Mouse (Mus musculus) forebrain, postnatal 0 days (tissue): Measurements from ENCODE around the gene Cblb. TPM values are rescaled to one million over a fixed set of nuclear protein-coding genes. Genes with fewer than 3 reads are reported as not detected.

Source experiments
- ATAC-seq: fragments of 200-750 bp; cut with Nextera tagmentation; 2 replicates; pipeline ENCODE4 v1.8.0; 2017; ENCODE audit warnings: mild to moderate bottlenecking, moderate library complexity
- DNase-seq: peaks from one replicate; pipeline ENCODE4 v3.0.0-alpha.2; 2015
- H3K27ac ChIP-seq: fragments of 300-500 bp; sonication (generic); 2 replicates; pipeline ENCODE4 v1.5.1; 2014; ENCODE audit warnings: low read depth, mild to moderate bottlenecking, antibody characterized with exemption, low read length, moderate library complexity, mixed read lengths
- H3K27me3 ChIP-seq: fragments of 300-500 bp; sonication (generic); 2 replicates; pipeline ENCODE4 v1.6.1; 2014; ENCODE audit warnings: mild to moderate bottlenecking, low read length, mixed read lengths; ENCODE audit not compliant: insufficient read depth
- H3K36me3 ChIP-seq: fragments of 300-500 bp; sonication (generic); 2 replicates; pipeline ENCODE4 v1.6.1; 2014; ENCODE audit warnings: mild to moderate bottlenecking, moderate library complexity; ENCODE audit not compliant: insufficient read depth
- H3K4me1 ChIP-seq: fragments of 300-500 bp; sonication (generic); 2 replicates; pipeline ENCODE4 v1.6.1; 2014; ENCODE audit warnings: antibody characterized with exemption; ENCODE audit not compliant: insufficient read depth
- H3K4me2 ChIP-seq: fragments of 300-500 bp; sonication (generic); 2 replicates; pipeline ENCODE4 v1.6.1; 2014; ENCODE audit warnings: low read depth, mild to moderate bottlenecking, moderate library complexity
- H3K4me3 ChIP-seq: fragments of 300-500 bp; sonication (generic); 2 replicates; pipeline ENCODE4 v1.5.1; 2014; ENCODE audit warnings: low read depth, low read length, mixed read lengths
- H3K9ac ChIP-seq: fragments of 300-500 bp; sonication (generic); 2 replicates; pipeline ENCODE4 v1.6.1; 2014; ENCODE audit warnings: mild to moderate bottlenecking
- H3K9me3 ChIP-seq: fragments of 300-500 bp; sonication (generic); 2 replicates; pipeline ENCODE4 v1.6.1; 2016; ENCODE audit warnings: low read length
- CTCF ChIP-seq: sonication (generic); IDR thresholded peaks from 2 replicates; pipeline ENCODE4 v1.5.1; 2016; ENCODE audit warnings: antibody characterized with exemption, control low read depth, low read depth
- WGBS: fragments of 180-500 bp; shearing (Covaris S2); extraction: QIAGEN DNeasy Blood & Tissue Kit; methylation state at CpG from one replicate; pipeline ENCODE4 v1.1.7; 2014; 5-methylcytosine and 5-hydroxymethylcytosine counted together
- polyA plus RNA-seq: library from polyadenylated mRNA; unstranded; fragments of >200 nt; fragmentation: Nextera tagmentation; extraction: Ambion mirVana; gene quantifications from 2 replicates; pipeline ENCODE4 v1.2.1, GENCODE M21; 2015
- total RNA-seq: library from RNA; depleted of rRNA; stranded (reverse); fragments of >200 nt; gene quantifications from 2 replicates; pipeline ENCODE4 v1.2.3, GENCODE M21; 2014

The Cblb gene
- total and polyA plus RNA-seq, 2 experiments from 2014 or later: 6.5 to 14.5 TPM

GRCm38 (mm10) chr16:52038283-52038682 is 7.3 kb downstream of the Cblb start:
- Histone ChIP-seq H3K27ac (no peak overlapping the region), H3K4me2 (no peak overlapping the region), H3K4me3 (no peak overlapping the region), H3K36me3 (no peaks in the 10 kb centered on the region), H3K9me3 (no peaks in the 10 kb centered on the region), H3K27me3 (no peaks in the 10 kb centered on the region), H3K4me1 (peaks cover 15% of the 10 kb centered on the region; the same call in 1 of the 2 replicates), H3K9ac (no peak overlapping the region)
- WGBS: 93% methylated on average over 4 of the region's 4 CpGs
- ATAC-seq (no peak), DNase-seq (no peak)
- TF ChIP-seq CTCF: no peak

- no peaks in the 10 kb centered on the region for H3K36me3 ChIP-seq
- no peak overlapping the region for H3K4me3 ChIP-seq
- 87% methylated on average over 2 of the region's 2 CpGs for WGBS
- H3K27me3 ChIP-seq: no peaks in the 10 kb centered on the region
- TF ChIP-seq CTCF: no peak
- H3K4me1 ChIP-seq: peaks cover 12% of the 10 kb centered on the region; the same call in 1 of the 2 replicates
- DNase-seq: no peak
- H3K9ac ChIP-seq: no peak overlapping the region
- H3K4me2 ChIP-seq: no peak overlapping the region
- no peak for ATAC-seq
- H3K27ac ChIP-seq: no peak overlapping the region
- H3K9me3 ChIP-seq: no peaks in the 10 kb centered on the region
Measured at GRCm38 (mm10) chr16:52038821-52039220, 7.8 kb downstream of the Cblb start.

- H3K36me3 ChIP-seq: no peaks in the 10 kb centered on the region
- H3K4me2 ChIP-seq: no peak overlapping the region
- ATAC-seq: no peak
- TF ChIP-seq CTCF: no peak
- DNase-seq: no peak
- no peaks in the 10 kb centered on the region for H3K9me3 ChIP-seq
- H3K4me1 ChIP-seq: peaks cover 6% of the 10 kb centered on the region; the same call in 1 of the 2 replicates
- no peak overlapping the region for H3K27ac ChIP-seq
- H3K27me3 ChIP-seq: no peaks in the 10 kb centered on the region
- H3K4me3 ChIP-seq: no peak overlapping the region
- 86% methylated on average over 4 of the region's 4 CpGs for WGBS
- no peak overlapping the region for H3K9ac ChIP-seq
Measured at GRCm38 (mm10) chr16:52040937-52041336, 9.9 kb downstream of the Cblb start.

GRCm38 (mm10) chr16:52042667-52043379 is 11.8 kb downstream of the Cblb start:
- Histone ChIP-seq H3K27me3 (no peaks in the 10 kb centered on the region), H3K9ac (0 out of 2 replicates have a peak overlapping the region, but pooled peaks have one; percentile 4), H3K36me3 (peaks cover 6% of the 10 kb centered on the region; the same call in 1 of the 2 replicates), H3K4me2 (0 out of 2 replicates have a peak overlapping the region, but pooled peaks have one; percentile 9), H3K4me3 (no peak overlapping the region), H3K4me1 (no peaks in the 10 kb centered on the region), H3K27ac (no peak overlapping the region), H3K9me3 (no peaks in the 10 kb centered on the region)
- 35% methylated on average over 14 of the region's 14 CpGs for WGBS
- no peak for TF ChIP-seq CTCF
- ATAC-seq (peak; percentile 55; the same call in 1 of the 2 replicates), DNase-seq (no peak)

- H3K4me2 ChIP-seq: no peak overlapping the region
- no peak overlapping the region for H3K9ac ChIP-seq
- no peak overlapping the region for H3K27ac ChIP-seq
- ATAC-seq: no peak
- no peak for TF ChIP-seq CTCF
- no peaks in the 10 kb centered on the region for H3K27me3 ChIP-seq
- H3K4me3 ChIP-seq: no peak overlapping the region
- H3K9me3 ChIP-seq: no peaks in the 10 kb centered on the region
- WGBS: 49% methylated on average over 11 of the region's 11 CpGs
- DNase-seq: no peak
- no peaks in the 10 kb centered on the region for H3K4me1 ChIP-seq
- peaks cover 13% of the 10 kb centered on the region; the same call in 1 of the 2 replicates for H3K36me3 ChIP-seq
Measured at GRCm38 (mm10) chr16:52043380-52044117, 12.5 kb downstream of the Cblb start.

GRCm38 (mm10) chr16:52044518-52044917 is 13.5 kb downstream of the Cblb start:
- Histone ChIP-seq H3K4me2 (no peak overlapping the region), H3K9me3 (no peaks in the 10 kb centered on the region), H3K4me1 (no peaks in the 10 kb centered on the region), H3K27ac (no peak overlapping the region), H3K27me3 (no peaks in the 10 kb centered on the region), H3K36me3 (peaks cover 19% of the 10 kb centered on the region; the same call in 1 of the 2 replicates), H3K4me3 (no peak overlapping the region), H3K9ac (no peak overlapping the region)
- ATAC-seq (no peak), DNase-seq (no peak)
- 90% methylated on average over 7 of the region's 7 CpGs for WGBS
- TF ChIP-seq CTCF: no peak

GRCm38 (mm10) chr16:52044985-52045384 is 14.0 kb downstream of the Cblb start:
- no peak overlapping the region for H3K27ac ChIP-seq
- H3K9ac ChIP-seq: no peak overlapping the region
- H3K4me3 ChIP-seq: no peak overlapping the region
- peaks cover 19% of the 10 kb centered on the region for H3K36me3 ChIP-seq
- WGBS: 76% methylated on average over 4 of the region's 4 CpGs
- H3K9me3 ChIP-seq: no peaks in the 10 kb centered on the region
- no peaks in the 10 kb centered on the region for H3K27me3 ChIP-seq
- no peak for TF ChIP-seq CTCF
- ATAC-seq (no peak), DNase-seq (no peak)
- H3K4me2 ChIP-seq: no peak overlapping the region
- no peaks in the 10 kb centered on the region for H3K4me1 ChIP-seq
